In genomic region chr10:93589281-93589848, GRCm38 (mm10) we compare ENCODE assay signal across 8 mouse cellular contexts. TPM values are rescaled to one million over a fixed set of nuclear protein-coding genes. Genes with fewer than 3 reads are reported as not detected.
DNase-seq lines count a peak whose midpoint lies in the region; ATAC-seq and TF ChIP-seq lines count a peak whose summit lies in the region.

Snrpf (minus strand) TSS chr10:93589706.

- H3K4me3 ChIP-seq in bone marrow macrophage, adult 2 months (ENCODE audit: insufficient read depth, low read length): peak within 1 kb of the TSS; percentile 82
- H3K4me3 ChIP-seq in embryonic fibroblast, embryonic 13.5 days (ENCODE audit: insufficient read depth, low read length): peak within 1 kb of the TSS; percentile 69
- peak within 1 kb of the TSS; percentile 82 for H3K4me3 ChIP-seq in kidney, embryonic 14.5 days (ENCODE audit: low read length)
- peak within 1 kb of the TSS; percentile 72 for H3K4me3 ChIP-seq in limb, embryonic 15.5 days

- peaks cover 20% of the 10 kb centered on the region for H3K36me3 ChIP-seq in kidney, embryonic 14.5 days (ENCODE audit: control insufficient read depth, insufficient read depth, low read length)
- peaks cover 8% of the 10 kb centered on the region; the same call in 1 of the 2 replicates for H3K36me3 ChIP-seq in limb, embryonic 15.5 days

- peak within 1 kb of the TSS; percentile 73 for H3K9ac ChIP-seq in kidney, embryonic 14.5 days (ENCODE audit: low read depth, low read length)
- H3K9ac ChIP-seq in limb, embryonic 15.5 days: peak within 1 kb of the TSS; percentile 58

- H3K4me1 ChIP-seq in bone marrow macrophage, adult 2 months (ENCODE audit: control insufficient read depth, insufficient read depth, low read length): peaks cover 14% of the 10 kb centered on the region
- peaks cover 4% of the 10 kb centered on the region; the same call in 1 of the 2 replicates for H3K4me1 ChIP-seq in embryonic fibroblast, embryonic 13.5 days (ENCODE audit: control insufficient read depth, insufficient read depth, low read length)
- peaks cover 11% of the 10 kb centered on the region for H3K4me1 ChIP-seq in kidney, embryonic 14.5 days (ENCODE audit: control insufficient read depth, insufficient read depth, low read length)
- peaks cover 10% of the 10 kb centered on the region for H3K4me1 ChIP-seq in limb, embryonic 15.5 days

- under 1% methylated on average over 52 of the region's 63 CpGs for WGBS in kidney, embryonic 14.5 days
- WGBS in limb, embryonic 15.5 days: under 1% methylated on average over 63 of the region's 63 CpGs

- H3K27me3 ChIP-seq in kidney, embryonic 14.5 days (ENCODE audit: control insufficient read depth, insufficient read depth, low read length): no peaks in the 10 kb centered on the region
- H3K27me3 ChIP-seq in limb, embryonic 15.5 days: 0 out of 2 replicates have a peak, but pooled peaks cover 3% of the 10 kb centered on the region

- no peak for TF ChIP-seq CTCF in bone marrow macrophage, adult 2 months (IDR thresholded peaks at IDR 0.05; ENCODE audit: low read depth, low read length)
- TF ChIP-seq CTCF in embryonic fibroblast, embryonic 13.5 days (IDR thresholded peaks at IDR 0.05; ENCODE audit: borderline replicate concordance, insufficient read depth, low read length): no peak

- peak; percentile 92 for ATAC-seq in kidney, embryonic 14.5 days (ENCODE audit: low FRiP score, low TSS enrichment)
- ATAC-seq in limb, embryonic 15.5 days (ENCODE audit: insufficient number of reproducible peaks, low FRiP score, low TSS enrichment, low read depth): peak; percentile 77

- peak within 1 kb of the TSS; percentile 80 for H3K4me2 ChIP-seq in kidney, embryonic 14.5 days (replicated peaks; ENCODE audit: low read depth, low read length)
- H3K4me2 ChIP-seq in limb, embryonic 15.5 days: peak within 1 kb of the TSS; percentile 78

- no peaks in the 10 kb centered on the region for H3K9me3 ChIP-seq in kidney, embryonic 14.5 days (ENCODE audit: control insufficient read depth, low read length)
- H3K9me3 ChIP-seq in limb, embryonic 15.5 days: no peaks in the 10 kb centered on the region

- no peak for TF ChIP-seq POLR2A in bone marrow macrophage, adult 2 months (IDR thresholded peaks at IDR 0.05; ENCODE audit: borderline replicate concordance, low read depth, low read length)
- TF ChIP-seq POLR2A in embryonic fibroblast, embryonic 13.5 days (IDR thresholded peaks at IDR 0.05; ENCODE audit: low read depth, low read length): peak; percentile 71

- peak within 1 kb of the TSS; percentile 31; the same call in 1 of the 2 replicates for H3K27ac ChIP-seq in bone marrow macrophage, adult 2 months (ENCODE audit: insufficient read depth, low read depth, low read length)
- no peak within 1 kb of the TSS for H3K27ac ChIP-seq in embryonic fibroblast, embryonic 13.5 days (ENCODE audit: insufficient read depth, low read length)
- H3K27ac ChIP-seq in kidney, embryonic 14.5 days (ENCODE audit: low read depth, low read length): peak within 1 kb of the TSS; percentile 30; the same call in 1 of the 2 replicates
- peak within 1 kb of the TSS; percentile 67 for H3K27ac ChIP-seq in limb, embryonic 15.5 days

- DNase-seq in A20 (ENCODE audit: low read depth, low spot score): peak; percentile 95
- peak; percentile 94 to 95 for DNase-seq in heart, adult 9 months (ENCODE audit: low spot score in 2 of 2)
- peak; percentile 61 to 78 for DNase-seq in monocyte, adult 2 months (ENCODE audit: low read depth in 1 of 2, low spot score in 2 of 2)
- peak; percentile 86 to 89 for DNase-seq in spleen, postnatal 36 days (ENCODE audit: low spot score in 2 of 2)

RNA-seq across cellular contexts. Expression of gene Snrpf, which starts in this region (rescaled TPM):
- 14.2 and 21.9 TPM in 2 replicates for polyA plus RNA-seq in bone marrow macrophage, adult 2 months (2012; ENCODE audit: insufficient read depth, insufficient read length, missing spikeins)
- polyA plus RNA-seq in embryonic fibroblast, embryonic 13.5 days (2011; ENCODE audit: insufficient read length, low read depth, missing spikeins): 34.3 and 37.7 TPM in 2 replicates
- polyA plus RNA-seq in kidney, embryonic 14.5 days (2014; fragmentation: Nextera tagmentation; extraction: Ambion mirVana): 166 and 226 TPM in 2 replicates
- polyA plus RNA-seq in limb, embryonic 15.5 days (2015; fragmentation: Nextera tagmentation; extraction: Ambion mirVana): 96.3 and 98.8 TPM in 2 replicates
